Mouse (Mus musculus) ES-E14 (cell line): Measurements from ENCODE around the gene Spns3.

ENCODE experiments used
- HCFC1 ChIP-seq: IDR thresholded peaks from 2 replicates; pipeline ENCODE4 v1.6.1; 2012; ENCODE audit warnings: low read length, inconsistent platforms, borderline replicate concordance; ENCODE audit not compliant: insufficient read depth
- MAFK ChIP-seq: IDR thresholded peaks from 2 replicates; pipeline ENCODE4 v1.6.1; 2014; ENCODE audit warnings: mild to moderate bottlenecking, low read depth, low read length, inconsistent platforms; ENCODE audit not compliant: insufficient read depth

- TF ChIP-seq HCFC1 (no peak), MAFK (no peak)
Measured at GRCm38 (mm10) chr11:72477182-72477581, 73.1 kb downstream of the Spns3 start.
